Mouse (Mus musculus): ENCODE measurements around the gene Daam1.

The Daam1 gene

GRCm38 (mm10) chr12:71864544-71864897 lies 33.6 kb downstream of the Daam1 start:
- H3K27me3 ChIP-seq (ENCODE audit: control insufficient read depth, insufficient read depth, low read length, poor library complexity, severe bottlenecking), result no peaks in the 10 kb centered on the region
- H3K36me3 ChIP-seq (ENCODE audit: control insufficient read depth, insufficient read depth, low read length, poor library complexity, severe bottlenecking), result no peaks in the 10 kb centered on the region
- DNase-seq (ENCODE audit: low read depth, low spot score), result no peak

GRCm38 (mm10) chr12:71865937-71866336 lies 35.1 kb downstream of the Daam1 start:
- Histone ChIP-seq H3K36me3 (ENCODE audit: control insufficient read depth, insufficient read depth, low read length, poor library complexity, severe bottlenecking) (no peaks in the 10 kb centered on the region), H3K27me3 (ENCODE audit: control insufficient read depth, insufficient read depth, low read length, poor library complexity, severe bottlenecking) (no peaks in the 10 kb centered on the region)
- no peak for DNase-seq (ENCODE audit: low read depth, low spot score)

GRCm38 (mm10) chr12:71867345-71868240 lies 36.7 kb downstream of the Daam1 start:
- no peak for DNase-seq (ENCODE audit: low read depth, low spot score)
- H3K36me3 ChIP-seq (ENCODE audit: control insufficient read depth, insufficient read depth, low read length, poor library complexity, severe bottlenecking), result no peaks in the 10 kb centered on the region
- H3K27me3 ChIP-seq (ENCODE audit: control insufficient read depth, insufficient read depth, low read length, poor library complexity, severe bottlenecking), result no peaks in the 10 kb centered on the region

- DNase-seq (ENCODE audit: low read depth, low spot score), result no peak
- H3K36me3 ChIP-seq (ENCODE audit: control insufficient read depth, insufficient read depth, low read length, poor library complexity, severe bottlenecking), result no peaks in the 10 kb centered on the region
- no peaks in the 10 kb centered on the region for H3K27me3 ChIP-seq (ENCODE audit: control insufficient read depth, insufficient read depth, low read length, poor library complexity, severe bottlenecking)
Observed at GRCm38 (mm10) chr12:71870644-71871043, 39.8 kb downstream of the Daam1 start.

- Histone ChIP-seq H3K36me3 (ENCODE audit: control insufficient read depth, insufficient read depth, low read length, poor library complexity, severe bottlenecking) (no peaks in the 10 kb centered on the region), H3K27me3 (ENCODE audit: control insufficient read depth, insufficient read depth, low read length, poor library complexity, severe bottlenecking) (no peaks in the 10 kb centered on the region)
- DNase-seq (ENCODE audit: low read depth, low spot score), result no peak
Observed at GRCm38 (mm10) chr12:71872330-71872729, 41.5 kb downstream of the Daam1 start.

GRCm38 (mm10) chr12:71874561-71874960 lies 43.7 kb downstream of the Daam1 start:
- no peak for DNase-seq (ENCODE audit: low read depth, low spot score)
- no peaks in the 10 kb centered on the region for H3K36me3 ChIP-seq (ENCODE audit: control insufficient read depth, insufficient read depth, low read length, poor library complexity, severe bottlenecking)
- H3K27me3 ChIP-seq (ENCODE audit: control insufficient read depth, insufficient read depth, low read length, poor library complexity, severe bottlenecking), result no peaks in the 10 kb centered on the region

- no peaks in the 10 kb centered on the region for H3K36me3 ChIP-seq (ENCODE audit: control insufficient read depth, insufficient read depth, low read length, poor library complexity, severe bottlenecking)
- H3K27me3 ChIP-seq (ENCODE audit: control insufficient read depth, insufficient read depth, low read length, poor library complexity, severe bottlenecking), result no peaks in the 10 kb centered on the region
- DNase-seq (ENCODE audit: low read depth, low spot score), result no peak
Observed at GRCm38 (mm10) chr12:71874984-71875383, 44.1 kb downstream of the Daam1 start.

GRCm38 (mm10) chr12:71875761-71876489 lies 45.0 kb downstream of the Daam1 start:
- DNase-seq (ENCODE audit: low read depth, low spot score), result no peak
- Histone ChIP-seq H3K36me3 (ENCODE audit: control insufficient read depth, insufficient read depth, low read length, poor library complexity, severe bottlenecking) (no peaks in the 10 kb centered on the region), H3K27me3 (ENCODE audit: control insufficient read depth, insufficient read depth, low read length, poor library complexity, severe bottlenecking) (no peaks in the 10 kb centered on the region)

- Histone ChIP-seq H3K27me3 (ENCODE audit: control insufficient read depth, insufficient read depth, low read length, poor library complexity, severe bottlenecking) (no peaks in the 10 kb centered on the region), H3K36me3 (ENCODE audit: control insufficient read depth, insufficient read depth, low read length, poor library complexity, severe bottlenecking) (no peaks in the 10 kb centered on the region)
- DNase-seq (ENCODE audit: low read depth, low spot score), result no peak
Observed at GRCm38 (mm10) chr12:71880987-71881386, 50.1 kb downstream of the Daam1 start.

- no peak for DNase-seq (ENCODE audit: low read depth, low spot score)
- Histone ChIP-seq H3K36me3 (ENCODE audit: control insufficient read depth, insufficient read depth, low read length, poor library complexity, severe bottlenecking) (no peaks in the 10 kb centered on the region), H3K27me3 (ENCODE audit: control insufficient read depth, insufficient read depth, low read length, poor library complexity, severe bottlenecking) (no peaks in the 10 kb centered on the region)
Observed at GRCm38 (mm10) chr12:71881477-71881876, 50.6 kb downstream of the Daam1 start.

GRCm38 (mm10) chr12:71883066-71883711 lies 52.3 kb downstream of the Daam1 start:
- no peak for DNase-seq (ENCODE audit: low read depth, low spot score)
- no peaks in the 10 kb centered on the region for H3K36me3 ChIP-seq (ENCODE audit: control insufficient read depth, insufficient read depth, low read length, poor library complexity, severe bottlenecking)
- H3K27me3 ChIP-seq (ENCODE audit: control insufficient read depth, insufficient read depth, low read length, poor library complexity, severe bottlenecking), result no peaks in the 10 kb centered on the region

- no peaks in the 10 kb centered on the region for H3K27me3 ChIP-seq (ENCODE audit: control insufficient read depth, insufficient read depth, low read length, poor library complexity, severe bottlenecking)
- no peak for DNase-seq (ENCODE audit: low read depth, low spot score)
- H3K36me3 ChIP-seq (ENCODE audit: control insufficient read depth, insufficient read depth, low read length, poor library complexity, severe bottlenecking), result no peaks in the 10 kb centered on the region
Observed at GRCm38 (mm10) chr12:71885170-71885574, 54.3 kb downstream of the Daam1 start.

GRCm38 (mm10) chr12:71885717-71886116 lies 54.8 kb downstream of the Daam1 start:
- no peaks in the 10 kb centered on the region for H3K36me3 ChIP-seq (ENCODE audit: control insufficient read depth, insufficient read depth, low read length, poor library complexity, severe bottlenecking)
- DNase-seq (ENCODE audit: low read depth, low spot score), result no peak
- no peaks in the 10 kb centered on the region for H3K27me3 ChIP-seq (ENCODE audit: control insufficient read depth, insufficient read depth, low read length, poor library complexity, severe bottlenecking)

GRCm38 (mm10) chr12:71886406-71886805 lies 55.5 kb downstream of the Daam1 start:
- Histone ChIP-seq H3K36me3 (ENCODE audit: control insufficient read depth, insufficient read depth, low read length, poor library complexity, severe bottlenecking) (no peaks in the 10 kb centered on the region), H3K27me3 (ENCODE audit: control insufficient read depth, insufficient read depth, low read length, poor library complexity, severe bottlenecking) (no peaks in the 10 kb centered on the region)
- no peak for DNase-seq (ENCODE audit: low read depth, low spot score)

GRCm38 (mm10) chr12:71886941-71887340 lies 56.1 kb downstream of the Daam1 start:
- Histone ChIP-seq H3K36me3 (ENCODE audit: control insufficient read depth, insufficient read depth, low read length, poor library complexity, severe bottlenecking) (no peaks in the 10 kb centered on the region), H3K27me3 (ENCODE audit: control insufficient read depth, insufficient read depth, low read length, poor library complexity, severe bottlenecking) (no peaks in the 10 kb centered on the region)
- DNase-seq (ENCODE audit: low read depth, low spot score), result no peak

Measured in splenic B cell, adult 2 months (primary cell).